In genomic region chr12:69473379-69474057, GRCm38 (mm10) we compare ENCODE assay signal across 12 mouse cellular contexts.
DNase-seq lines count a peak whose midpoint lies in the region; ATAC-seq and TF ChIP-seq lines count a peak whose summit lies in the region.
"Had no signal": no experiment of that assay in that cellular context is flagged by ENCODE, and none has a peak within 500 bp of the region (broad histone marks: within the 10 kb centered on the region; RNA-seq: fewer than 3 reads in every experiment).

No protein-coding gene starts in this region.

- 80% methylated on average over 13 of the region's 13 CpGs for WGBS in hindbrain, embryonic 10.5 days
- WGBS in hindbrain, embryonic 16.5 days, result 78% methylated on average over 13 of the region's 13 CpGs
- WGBS in thymus, adult 2 months, result 86% methylated on average over 13 of the region's 13 CpGs
- 75% methylated on average over 13 of the region's 13 CpGs for WGBS in limb, embryonic 11.5 days

- H3K9ac ChIP-seq in hindbrain, embryonic 16.5 days (ENCODE audit: low read depth, low read length), result no peak overlapping the region
- peak overlapping the region; percentile 12; the same call in 1 of the 2 replicates for H3K9ac ChIP-seq in limb, embryonic 11.5 days (ENCODE audit: low read length)
- H3K9ac ChIP-seq: liver, embryonic 15.5 days had no signal

- ATAC-seq in hindbrain, embryonic 16.5 days, result no peak
- ATAC-seq in limb, embryonic 11.5 days (ENCODE audit: insufficient number of reproducible peaks, low FRiP score, low TSS enrichment, low read depth), result no peak

- H3K4me1 ChIP-seq in hindbrain, embryonic 10.5 days (replicated peaks), result peaks cover 41% of the 10 kb centered on the region
- peaks cover 11% of the 10 kb centered on the region for H3K4me1 ChIP-seq in hindbrain, embryonic 16.5 days (ENCODE audit: control insufficient read depth, insufficient read depth, low read depth, low read length)
- peaks cover 41% of the 10 kb centered on the region for H3K4me1 ChIP-seq in thymus, adult 2 months (replicated peaks; ENCODE audit: control insufficient read depth, insufficient read depth, low read length)
- H3K4me1 ChIP-seq in limb, embryonic 11.5 days (ENCODE audit: control insufficient read depth, insufficient read depth, low read length), result peaks cover 20% of the 10 kb centered on the region

- no peak for TF ChIP-seq CTCF in thymus, adult 2 months (IDR thresholded peaks at IDR 0.05; ENCODE audit: borderline replicate concordance, control insufficient read depth, extremely low read depth, insufficient read depth, low read length, poor library complexity)

- no peak for TF ChIP-seq POLR2A in thymus, adult 2 months (IDR thresholded peaks at IDR 0.05; ENCODE audit: control insufficient read depth, extremely low read depth, insufficient read depth, low read length, poor library complexity)

- DNase-seq in hindbrain, embryonic 10.5 days (ENCODE audit: low spot score), result no peak
- no peak for DNase-seq in thymus, adult 2 months
- no peak for DNase-seq in thymus, postnatal 14 days
- no peak for DNase-seq in limb, embryonic 11.5 days (ENCODE audit: low spot score)
- DNase-seq in retina, postnatal 1 day, result no peak
- no peak for DNase-seq in spleen, postnatal 10 days (ENCODE audit: low spot score in 2 of 2)
- DNase-seq in layer of hippocampus, adult 11-12 months (ENCODE audit: low spot score), result no peak
- DNase-seq: kidney, postnatal 25 days; midbrain, embryonic 14.5 days had no signal

- H3K4me2 ChIP-seq in hindbrain, embryonic 16.5 days (ENCODE audit: low read length), result no peak overlapping the region
- H3K4me2 ChIP-seq in limb, embryonic 11.5 days (ENCODE audit: low read depth, severe bottlenecking), result no peak overlapping the region
- H3K4me2 ChIP-seq: liver, embryonic 15.5 days had no signal

- H3K4me3 ChIP-seq in hindbrain, embryonic 10.5 days, result no peak overlapping the region
- no peak overlapping the region for H3K4me3 ChIP-seq in hindbrain, embryonic 16.5 days (ENCODE audit: low read length)
- H3K4me3 ChIP-seq in thymus, adult 2 months (ENCODE audit: control insufficient read depth, insufficient read depth, low read length), result no peak overlapping the region
- no peak overlapping the region for H3K4me3 ChIP-seq in limb, embryonic 11.5 days (ENCODE audit: low read depth, low read length)
- H3K4me3 ChIP-seq: left cerebral cortex, adult 2 months; liver, embryonic 15.5 days had no signal

- peak overlapping the region; percentile 78 for H3K27ac ChIP-seq in hindbrain, embryonic 10.5 days
- H3K27ac ChIP-seq in hindbrain, embryonic 16.5 days (ENCODE audit: low read depth, low read length), result no peak overlapping the region
- H3K27ac ChIP-seq in thymus, adult 2 months (ENCODE audit: control insufficient read depth, insufficient read depth, low read length), result peak overlapping the region; percentile 85
- peak overlapping the region; percentile 81; the same call in 1 of the 2 replicates for H3K27ac ChIP-seq in limb, embryonic 11.5 days (replicated peaks; ENCODE audit: low read depth, low read length)
- H3K27ac ChIP-seq: left cerebral cortex, adult 2 months; liver, embryonic 15.5 days had no signal

- no peaks in the 10 kb centered on the region for H3K36me3 ChIP-seq in hindbrain, embryonic 10.5 days
- no peaks in the 10 kb centered on the region for H3K36me3 ChIP-seq in hindbrain, embryonic 16.5 days (ENCODE audit: control insufficient read depth, insufficient read depth, low read length)
- H3K36me3 ChIP-seq in thymus, adult 2 months (ENCODE audit: control insufficient read depth, insufficient read depth, low read length), result no peaks in the 10 kb centered on the region
- H3K36me3 ChIP-seq in limb, embryonic 11.5 days (ENCODE audit: control insufficient read depth, insufficient read depth, low read length), result no peaks in the 10 kb centered on the region
- H3K36me3 ChIP-seq: liver, embryonic 15.5 days had no signal

- H3K27me3 ChIP-seq in hindbrain, embryonic 10.5 days (ENCODE audit: insufficient read depth, poor library complexity, severe bottlenecking), result peaks cover 12% of the 10 kb centered on the region
- no peaks in the 10 kb centered on the region for H3K27me3 ChIP-seq in hindbrain, embryonic 16.5 days (replicated peaks; ENCODE audit: control insufficient read depth, insufficient read depth, low read length)
- no peaks in the 10 kb centered on the region; the same call in 1 of the 2 replicates for H3K27me3 ChIP-seq in thymus, adult 2 months (ENCODE audit: control insufficient read depth, insufficient read depth, low read length)
- H3K27me3 ChIP-seq in limb, embryonic 11.5 days (ENCODE audit: control insufficient read depth, insufficient read depth, low read length), result no peaks in the 10 kb centered on the region
- H3K27me3 ChIP-seq: liver, embryonic 15.5 days had no signal

- H3K9me3 ChIP-seq in hindbrain, embryonic 10.5 days, result no peaks in the 10 kb centered on the region
- no peaks in the 10 kb centered on the region for H3K9me3 ChIP-seq in hindbrain, embryonic 16.5 days (ENCODE audit: control insufficient read depth, low read length)
- no peaks in the 10 kb centered on the region for H3K9me3 ChIP-seq in limb, embryonic 11.5 days (ENCODE audit: control insufficient read depth, low read length)
- H3K9me3 ChIP-seq: liver, embryonic 15.5 days had no signal
